Mouse (Mus musculus): ENCODE measurements around the gene Gsta4. TPM values are rescaled to one million over a fixed set of nuclear protein-coding genes. Genes with fewer than 3 reads are reported as not detected.
"Not testable (repeated sequence)": the region's sequence is repeated elsewhere in the genome, so short reads cannot be mapped to it uniquely, and the experiment has no call there.

The Gsta4 gene
- polyA plus RNA-seq, 1 experiment, result 174 TPM

GRCm38 (mm10) chr9:78233121-78233695 lies 50.6 kb downstream of the Gsta4 start:
- H3K4me3 ChIP-seq (ENCODE audit: insufficient read depth, low read depth, low read length); H3K27ac ChIP-seq (replicated peaks; ENCODE audit: low read depth, low read length); H3K4me1 ChIP-seq (ENCODE audit: control insufficient read depth, insufficient read depth, insufficient read length, low read length): not testable (repeated sequence)

- H3K27ac ChIP-seq (replicated peaks; ENCODE audit: low read depth, low read length), result 0 out of 2 replicates have a peak overlapping the region, but pooled peaks have one; percentile 43
- H3K4me1 ChIP-seq (ENCODE audit: control insufficient read depth, insufficient read depth, insufficient read length, low read length); H3K4me3 ChIP-seq (ENCODE audit: insufficient read depth, low read depth, low read length): not testable (repeated sequence)
Measured at GRCm38 (mm10) chr9:78255683-78256470, 73.3 kb downstream of the Gsta4 start.

- H3K4me3 ChIP-seq (ENCODE audit: insufficient read depth, low read depth, low read length); H3K4me1 ChIP-seq (ENCODE audit: control insufficient read depth, insufficient read depth, insufficient read length, low read length): not testable (repeated sequence)
- H3K27ac ChIP-seq (replicated peaks; ENCODE audit: low read depth, low read length), result 0 out of 2 replicates have a peak within 1 kb of the TSS, but pooled peaks have one; percentile 43
Measured at GRCm38 (mm10) chr9:78256914-78257313, 74.3 kb downstream of the Gsta4 start, which contains the start of gene Gm3776. Gene Gm3776, plus strand, starts transcription at chr9:78257129.

Other genes with a start within 250 kb of the Gsta4 start
- not detected in 2 replicates for gene Gcm1, start 130.8 kb upstream of the Gsta4 start, polyA plus RNA-seq (2012; ENCODE audit: insufficient read depth, insufficient read length, missing spikeins)
- gene Fbxo9, start 73.7 kb upstream of the Gsta4 start, polyA plus RNA-seq (2012; ENCODE audit: insufficient read depth, insufficient read length, missing spikeins), result 66.7 and 70.2 TPM in 2 replicates
- 21.8 and 23.4 TPM in 2 replicates for gene Ick, start 73.6 kb upstream of the Gsta4 start, polyA plus RNA-seq (2012; ENCODE audit: insufficient read depth, insufficient read length, missing spikeins)
- not detected in 2 replicates for gene Gsta1, start 47.9 kb downstream of the Gsta4 start, polyA plus RNA-seq (2012; ENCODE audit: insufficient read depth, insufficient read length, missing spikeins)
- gene Gm3776, start 74.4 kb downstream of the Gsta4 start, polyA plus RNA-seq (2012; ENCODE audit: insufficient read depth, insufficient read length, missing spikeins), result 1.2 TPM in 1 of 2 replicates, not detected in the other
- gene Gm10639, start 107.1 kb downstream of the Gsta4 start, polyA plus RNA-seq (2012; ENCODE audit: insufficient read depth, insufficient read length, missing spikeins), result not detected in 2 replicates
- not detected in 2 replicates for gene Omt2a, start 132.0 kb downstream of the Gsta4 start, polyA plus RNA-seq (2012; ENCODE audit: insufficient read depth, insufficient read length, missing spikeins)
- not detected in 2 replicates for gene Omt2b, start 144.8 kb downstream of the Gsta4 start, polyA plus RNA-seq (2012; ENCODE audit: insufficient read depth, insufficient read length, missing spikeins)
- not detected in 2 replicates for gene Gsta2, start 173.0 kb downstream of the Gsta4 start, polyA plus RNA-seq (2012; ENCODE audit: insufficient read depth, insufficient read length, missing spikeins)
- gene Dppa5a, start 185.4 kb downstream of the Gsta4 start, polyA plus RNA-seq (2012; ENCODE audit: insufficient read depth, insufficient read length, missing spikeins), result not detected in 2 replicates
- not detected in 2 replicates for gene Ooep, start 196.0 kb downstream of the Gsta4 start, polyA plus RNA-seq (2012; ENCODE audit: insufficient read depth, insufficient read length, missing spikeins)
- not detected in 2 replicates for gene Ddx43, start 213.0 kb downstream of the Gsta4 start, polyA plus RNA-seq (2012; ENCODE audit: insufficient read depth, insufficient read length, missing spikeins)